Mouse (Mus musculus): ENCODE data around the gene Abhd15. TPM values are rescaled to one million over a fixed set of nuclear protein-coding genes. Genes with fewer than 3 reads are reported as not detected.

Gene Abhd15
- polyA plus RNA-seq, 1 experiment from 2014 or later: 1.8 TPM

Other genes with a start within 250 kb of the Abhd15 start
- gene Coro6, start 52.7 kb upstream of the Abhd15 start, polyA plus RNA-seq (2014; fragmentation: Nextera tagmentation; extraction: Ambion mirVana): 0.26 and 0.32 TPM in 2 replicates
- 42.6 and 43.7 TPM in 2 replicates for gene Ankrd13b, start 25.4 kb upstream of the Abhd15 start, polyA plus RNA-seq (2014; fragmentation: Nextera tagmentation; extraction: Ambion mirVana)
- gene Git1, start 21.6 kb upstream of the Abhd15 start, polyA plus RNA-seq (2014; fragmentation: Nextera tagmentation; extraction: Ambion mirVana): 23.1 and 25.1 TPM in 2 replicates
- gene Trp53i13, start 859 bp downstream of the Abhd15 start, polyA plus RNA-seq (2014; fragmentation: Nextera tagmentation; extraction: Ambion mirVana): 11.7 and 12.0 TPM in 2 replicates
- not detected in 2 replicates for gene Gm10392, start 4.1 kb downstream of the Abhd15 start, polyA plus RNA-seq (2014; fragmentation: Nextera tagmentation; extraction: Ambion mirVana)
- gene Taok1, start 92.7 kb downstream of the Abhd15 start, polyA plus RNA-seq (2014; fragmentation: Nextera tagmentation; extraction: Ambion mirVana): 37.0 and 37.5 TPM in 2 replicates
- gene Nufip2, start 171.0 kb downstream of the Abhd15 start, polyA plus RNA-seq (2014; fragmentation: Nextera tagmentation; extraction: Ambion mirVana): 6.2 and 6.8 TPM in 2 replicates
- 0.41 and 0.69 TPM in 2 replicates for gene Cryba1, start 210.2 kb downstream of the Abhd15 start, polyA plus RNA-seq (2014; fragmentation: Nextera tagmentation; extraction: Ambion mirVana)
- gene Myo18a, start 248.1 kb downstream of the Abhd15 start, polyA plus RNA-seq (2014; fragmentation: Nextera tagmentation; extraction: Ambion mirVana): 42.3 and 49.7 TPM in 2 replicates